Mouse (Mus musculus) limb, embryonic 14.5 days (tissue): ENCODE measurements around the gene Jmy. TPM values are rescaled to one million over a fixed set of nuclear protein-coding genes. Genes with fewer than 3 reads are reported as not detected.

Experiments
- ATAC-seq: fragments of 200-750 bp; cut with Nextera tagmentation; 2 replicates; pipeline ENCODE4 v1.8.0; 2017; ENCODE audit warnings: low read depth, moderate number of reproducible peaks, moderate TSS enrichment; ENCODE audit not compliant: low FRiP score
- DNase-seq: peaks from one replicate; pipeline ENCODE4 v3.0.0-alpha.2; 2015; ENCODE audit warnings: low spot score
- H3K27ac ChIP-seq: fragments of 300-500 bp; sonication (generic); replicated peaks from 2 replicates; pipeline ENCODE4 v1.5.1; 2014; ENCODE audit warnings: low read depth, mild to moderate bottlenecking, low read length, moderate library complexity, mixed read lengths
- H3K27me3 ChIP-seq: fragments of 300-500 bp; sonication (generic); 2 replicates; pipeline ENCODE4 v1.6.1; 2014; ENCODE audit warnings: low read length, mixed read lengths; ENCODE audit not compliant: control insufficient read depth, insufficient read depth
- H3K36me3 ChIP-seq: fragments of 300-500 bp; sonication (generic); 2 replicates; pipeline ENCODE4 v1.6.1; 2014; ENCODE audit warnings: mild to moderate bottlenecking, low read length, moderate library complexity, mixed read lengths; ENCODE audit not compliant: control insufficient read depth, insufficient read depth
- H3K4me1 ChIP-seq: fragments of 300-500 bp; sonication (generic); 2 replicates; pipeline ENCODE4 v1.6.1; 2014; ENCODE audit warnings: antibody characterized with exemption, low read length, mixed read lengths; ENCODE audit not compliant: control insufficient read depth, insufficient read depth
- H3K4me2 ChIP-seq: fragments of 300-500 bp; sonication (generic); replicated peaks from 2 replicates; pipeline ENCODE4 v1.6.1; 2014; ENCODE audit warnings: low read depth, mild to moderate bottlenecking, low read length, moderate library complexity; ENCODE audit not compliant: severe bottlenecking
- H3K4me3 ChIP-seq: fragments of 300-500 bp; sonication (generic); replicated peaks from 2 replicates; pipeline ENCODE4 v1.5.1; 2014; ENCODE audit warnings: low read length
- H3K9ac ChIP-seq: fragments of 300-500 bp; sonication (generic); 2 replicates; pipeline ENCODE4 v1.6.1; 2014; ENCODE audit warnings: mild to moderate bottlenecking, low read depth, low read length, moderate library complexity; ENCODE audit not compliant: severe bottlenecking
- H3K9me3 ChIP-seq: fragments of 300-500 bp; sonication (generic); 2 replicates; pipeline ENCODE4 v1.6.1; 2016; ENCODE audit warnings: low read length; ENCODE audit not compliant: control insufficient read depth
- POLR2A ChIP-seq: fragments of 200-500 bp; IDR thresholded peaks from 2 replicates; pipeline ENCODE4 v1.8.0; 2012; ENCODE audit warnings: inconsistent platforms, mild to moderate bottlenecking, moderate library complexity, borderline replicate concordance; ENCODE audit not compliant: insufficient read depth, insufficient read length; ENCODE audit errors: extremely low read depth
- WGBS: fragments of 180-500 bp; shearing (Covaris S2); extraction: QIAGEN DNeasy Blood & Tissue Kit; methylation state at CpG from one replicate; pipeline ENCODE4 v1.1.7; 2014; 5-methylcytosine and 5-hydroxymethylcytosine counted together
- polyA plus RNA-seq, 2 experiments: library from polyadenylated mRNA; depleted of rRNA in 1 of 2; stranded (reverse) in 1 of 2; unstranded in 1 of 2; fragments of >200 nt; fragmentation: Nextera tagmentation in 1 of 2; extraction: Ambion mirVana in 1 of 2; gene quantifications; 2 replicates each; pipeline versions ENCODE4 v1.2.1 to v1.2.3; 2012 to 2014

The Jmy gene
- polyA plus RNA-seq, 2 experiments: 6.5 to 8.3 TPM

DNA sequence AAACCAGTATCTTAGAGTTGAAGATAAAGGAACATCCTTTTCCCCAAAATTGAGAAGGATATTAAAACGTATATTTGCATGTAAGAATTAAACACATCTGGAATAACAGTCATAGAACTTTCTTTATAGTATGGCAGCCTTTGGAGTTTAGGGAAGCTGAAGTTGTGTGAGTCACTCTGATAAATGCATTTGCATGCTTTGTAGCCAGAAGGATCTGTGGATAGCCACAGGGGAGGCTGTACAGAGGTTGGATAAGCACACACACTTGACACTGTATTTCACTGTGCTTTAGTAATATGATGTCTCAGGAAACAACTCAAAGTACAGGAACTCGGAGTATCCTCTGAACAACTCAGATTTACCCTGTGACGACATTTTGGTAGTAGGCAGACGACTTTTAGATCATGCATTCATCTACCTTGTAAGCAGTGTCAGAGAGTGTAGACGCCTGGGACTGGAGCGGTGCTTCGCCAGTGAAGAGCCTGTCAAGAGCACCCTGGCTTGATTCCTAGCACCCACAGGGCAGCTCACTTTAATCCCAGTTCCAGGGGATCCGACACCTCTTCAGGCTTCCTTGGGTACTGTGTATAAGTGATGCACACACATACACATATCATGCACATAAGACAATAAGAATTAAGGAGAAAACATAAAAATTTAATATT, 119.1 kb downstream of the Jmy start:
- WGBS: 91% methylated on average over 8 of the region's 8 CpGs
- no peak for ATAC-seq
- no peak for DNase-seq

More for the DNA sequence above, 119.1 kb downstream of the Jmy start:
- no peak for TF ChIP-seq POLR2A
- H3K27ac ChIP-seq: no peak overlapping the region
- no peaks in the 10 kb centered on the region for H3K27me3 ChIP-seq
- H3K4me2 ChIP-seq: no peak overlapping the region
- no peaks in the 10 kb centered on the region for H3K9me3 ChIP-seq
- H3K4me3 ChIP-seq: no peak overlapping the region
- H3K4me1 ChIP-seq: no peaks in the 10 kb centered on the region; the same call in 1 of the 2 replicates
- no peak overlapping the region for H3K9ac ChIP-seq
- H3K36me3 ChIP-seq: no peaks in the 10 kb centered on the region

Other genes starting within 250 kb of the Jmy start
- gene Homer1, start 200.2 kb downstream of the Jmy start, polyA plus RNA-seq (2012; rRNA removed): 8.0 and 8.6 TPM in 2 replicates
- 6.9 and 7.7 TPM in 2 replicates for gene Homer1, start 200.2 kb downstream of the Jmy start, polyA plus RNA-seq (2014; fragmentation: Nextera tagmentation; extraction: Ambion mirVana)
- 0.05 TPM in 1 of 2 replicates, not detected in the other for gene Bhmt, start 138.2 kb upstream of the Jmy start, polyA plus RNA-seq (2012; rRNA removed)
- gene Bhmt, start 138.2 kb upstream of the Jmy start, polyA plus RNA-seq (2014; fragmentation: Nextera tagmentation; extraction: Ambion mirVana): not detected in 2 replicates
- 0.04 and 0.06 TPM in 2 replicates for gene Bhmt2, start 174.5 kb upstream of the Jmy start, polyA plus RNA-seq (2012; rRNA removed)
- gene Bhmt2, start 174.5 kb upstream of the Jmy start, polyA plus RNA-seq (2014; fragmentation: Nextera tagmentation; extraction: Ambion mirVana): not detected in 2 replicates
- gene Dmgdh, start 174.6 kb upstream of the Jmy start, polyA plus RNA-seq (2012; rRNA removed): 0.05 and 0.12 TPM in 2 replicates
- 0.08 TPM in 1 of 2 replicates, not detected in the other for gene Dmgdh, start 174.6 kb upstream of the Jmy start, polyA plus RNA-seq (2014; fragmentation: Nextera tagmentation; extraction: Ambion mirVana)